Mouse (Mus musculus) MEL (cell line): Measurements from ENCODE around the gene Ppfia3.

Source experiments
- CTCF ChIP-seq, 3 experiments: IDR thresholded peaks in 2 of 3; conservative IDR thresholded peaks in 1 of 3; 2 replicates each; pipeline ENCODE4 v1.5.1; 2011 to 2012; ENCODE audit warnings: low read length in 3 of 3, low read depth in 2 of 3, mild to moderate bottlenecking in 2 of 3, improper control_type of control experiment in 1 of 3, inconsistent platforms in 1 of 3, mixed read lengths in 1 of 3, moderate library complexity in 1 of 3; ENCODE audit not compliant: control insufficient read depth in 1 of 3, insufficient read depth in 1 of 3, poor library complexity in 1 of 3, severe bottlenecking in 1 of 3
- MAFK ChIP-seq: IDR thresholded peaks from 2 replicates; pipeline ENCODE4 v1.6.1; 2011; ENCODE audit warnings: low read depth, mild to moderate bottlenecking, low read length, improper control_type of control experiment, borderline replicate concordance
- MXI1 ChIP-seq: IDR thresholded peaks from 2 replicates; pipeline ENCODE4 v1.6.1; 2011; ENCODE audit warnings: mild to moderate bottlenecking, low read depth, low read length, improper control_type of control experiment
- POLR2A ChIP-seq, 2 experiments: IDR thresholded peaks; 2 replicates each; pipeline ENCODE4 v1.6.1; 2011 to 2012; ENCODE audit warnings: low read length in 2 of 2, mild to moderate bottlenecking in 2 of 2, control low read depth in 1 of 2, improper control_type of control experiment in 1 of 2, low read depth in 1 of 2, moderate library complexity in 1 of 2; ENCODE audit not compliant: control insufficient read depth in 1 of 2, insufficient read depth in 1 of 2, poor library complexity in 1 of 2

GRCm38 (mm10) chr7:45406157-45407156 is 39.6 kb upstream of the Ppfia3 start:
- no peak for TF ChIP-seq MAFK
- no peak for TF ChIP-seq POLR2A (IDR thresholded peaks at IDR 0.05; ENCODE audit: control insufficient read depth in 1 of 2, insufficient read depth in 1 of 2, low read depth in 1 of 2, low read length in 2 of 2, poor library complexity in 1 of 2)
- no peak for TF ChIP-seq CTCF (IDR thresholded peaks at IDR 0.05 in 2 of 3, conservative IDR thresholded peaks at IDR 0.05 in 1 of 3; ENCODE audit: control insufficient read depth in 1 of 3, insufficient read depth in 1 of 3, low read depth in 2 of 3, low read length in 3 of 3, poor library complexity in 1 of 3, severe bottlenecking in 1 of 3)
- no peak for TF ChIP-seq MXI1
